Mouse (Mus musculus): ENCODE data around the gene Blcap.

Blcap gene

DNA sequence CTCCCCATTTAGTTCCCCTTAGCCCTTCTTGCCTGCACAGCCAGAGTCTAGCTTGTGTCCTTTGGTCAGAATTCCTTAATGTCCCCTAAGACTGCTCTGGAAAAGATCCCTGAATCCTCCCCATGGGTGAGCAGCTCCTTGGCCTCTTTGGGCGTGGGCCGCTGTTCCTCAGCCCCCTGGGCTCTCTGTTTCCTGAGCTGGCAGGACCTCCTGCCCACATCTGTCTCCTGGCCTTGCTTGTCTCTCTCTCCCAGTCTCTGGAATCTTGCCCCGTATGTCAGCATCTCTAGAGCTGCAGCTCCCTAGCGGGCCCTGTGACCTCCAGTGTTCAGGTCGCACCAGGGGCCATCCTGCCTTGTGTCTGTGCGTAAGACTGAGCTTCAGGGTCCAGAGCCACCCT, 51.6 kb downstream of the Blcap start:
- DNase-seq (ENCODE audit: low spot score in 2 of 2), result no peak

DNA sequence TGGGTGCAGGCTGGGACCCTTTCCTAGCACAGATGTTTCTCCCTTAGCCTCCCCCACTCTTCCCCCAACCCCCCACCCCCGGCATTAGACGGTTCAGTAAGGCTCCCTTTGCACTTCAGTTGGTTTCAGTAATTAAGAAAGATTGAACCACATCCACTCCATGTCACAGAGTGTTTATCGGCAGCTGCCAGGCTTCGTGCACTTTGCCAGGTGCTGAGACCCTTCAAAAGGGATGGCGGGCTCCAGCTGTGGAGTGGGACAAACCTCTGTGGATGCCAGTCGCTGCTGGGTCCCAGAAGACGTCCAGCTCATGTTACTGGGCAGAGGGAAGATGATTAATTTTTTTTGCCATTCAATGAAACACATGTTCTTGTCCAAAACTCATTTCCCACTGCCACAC, 52.6 kb downstream of the Blcap start:
- DNase-seq (ENCODE audit: low spot score in 2 of 2), result no peak

DNA sequence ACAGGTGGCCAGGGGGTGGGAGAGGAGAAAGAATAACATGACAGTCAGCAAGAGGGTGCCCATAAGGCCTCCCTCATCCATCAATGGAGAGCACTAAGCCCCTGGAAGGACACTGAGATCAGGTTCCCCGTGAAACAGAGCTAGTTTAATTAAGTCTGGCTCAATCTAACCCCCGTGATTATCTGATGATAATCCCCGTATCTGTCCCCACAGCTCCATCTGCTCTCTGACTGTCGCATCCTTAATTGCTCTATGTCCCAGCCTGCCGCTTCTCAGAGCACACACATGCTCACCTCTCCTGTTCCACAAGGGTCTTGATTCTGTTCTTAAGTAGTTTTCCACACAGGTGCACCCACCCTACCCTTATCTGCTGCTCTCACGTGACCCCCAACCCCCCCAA, 53.5 kb downstream of the Blcap start:
- no peak for DNase-seq (ENCODE audit: low spot score in 2 of 2)

DNA sequence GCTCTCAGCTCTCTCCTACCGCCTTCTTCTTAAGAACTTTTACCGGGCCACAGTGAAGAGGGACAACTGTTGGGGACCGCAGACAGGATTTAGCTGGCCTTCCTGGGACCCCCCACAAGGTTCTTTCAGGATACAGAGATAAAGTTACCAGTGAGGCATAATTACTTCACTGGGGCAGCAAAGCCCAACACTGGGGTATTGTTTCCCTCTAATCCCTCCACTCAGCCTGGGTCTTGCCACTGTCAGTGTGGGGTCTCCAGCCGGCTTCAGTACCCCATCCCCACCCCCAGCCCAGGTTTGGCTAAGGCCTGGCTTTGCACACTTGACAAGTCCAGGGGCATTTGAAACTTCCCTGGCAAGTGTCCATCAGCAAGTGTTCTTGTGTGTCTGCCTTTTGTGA, 56.7 kb downstream of the Blcap start:
- no peak for DNase-seq (ENCODE audit: low spot score in 2 of 2)

DNA sequence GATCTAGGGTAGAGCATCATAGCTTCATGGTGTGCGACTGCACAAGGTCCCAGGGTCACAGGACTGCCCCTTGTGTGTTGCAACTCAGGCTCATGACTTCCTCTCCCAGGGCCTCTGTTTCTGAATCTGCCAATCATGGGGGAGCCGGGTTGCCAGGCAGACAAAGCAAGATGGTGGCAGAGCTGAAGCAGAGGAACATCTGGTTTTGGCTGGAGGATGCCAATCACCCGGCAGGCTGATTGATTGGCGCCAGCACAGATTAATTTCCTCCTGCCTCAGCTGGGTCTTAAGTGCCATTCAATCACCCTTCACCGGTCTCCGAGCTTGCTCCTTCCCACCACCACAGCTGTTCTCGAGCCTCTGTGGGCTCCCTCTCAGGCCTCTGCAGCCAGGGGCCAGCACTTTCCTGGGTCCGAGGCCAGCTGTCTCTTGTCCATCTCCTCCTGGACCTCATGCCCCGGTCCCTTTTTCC, 57.3 kb downstream of the Blcap start:
- no peak for DNase-seq (ENCODE audit: low spot score in 2 of 2)

DNA sequence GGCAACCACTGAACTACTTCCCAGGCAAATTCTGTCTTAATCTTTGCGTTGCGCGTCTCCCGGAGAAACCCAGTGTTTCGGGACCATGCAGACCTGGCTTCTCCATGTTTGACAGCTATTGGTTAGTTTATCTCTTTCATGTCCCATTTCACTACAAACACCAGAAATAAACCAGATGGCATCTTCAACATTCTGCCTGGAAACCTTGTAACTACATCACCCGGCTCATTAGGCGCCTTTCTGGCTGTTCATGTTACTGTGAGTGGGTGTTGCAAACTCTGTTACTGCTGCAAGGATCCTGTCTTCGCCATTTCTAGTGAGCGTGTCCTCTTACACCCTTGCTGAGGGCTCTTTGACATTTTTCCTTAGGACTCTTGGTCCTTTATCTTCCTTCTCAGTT, 58.2 kb downstream of the Blcap start:
- DNase-seq (ENCODE audit: low spot score in 2 of 2), result no peak

DNA sequence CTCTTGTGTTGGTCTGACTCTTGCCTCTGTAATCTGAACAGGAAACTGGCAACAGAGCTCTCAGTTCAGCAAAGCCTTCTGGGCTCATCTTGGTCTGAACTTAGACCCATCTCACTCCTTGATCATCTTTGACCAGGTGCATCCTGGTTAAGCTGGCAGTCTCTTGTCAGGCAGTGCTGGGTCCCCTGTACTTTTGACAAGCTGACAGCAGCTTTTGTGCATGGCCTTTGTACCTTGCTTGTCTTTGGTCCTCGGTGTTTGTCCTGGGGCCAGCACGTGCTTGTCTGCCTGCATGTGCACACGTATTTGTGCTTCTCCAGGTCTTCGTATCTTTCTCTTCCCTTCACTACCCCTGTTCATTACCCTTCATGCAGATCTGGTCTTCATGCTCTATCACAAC, 61.0 kb downstream of the Blcap start:
- DNase-seq (ENCODE audit: low spot score in 2 of 2), result no peak

DNA sequence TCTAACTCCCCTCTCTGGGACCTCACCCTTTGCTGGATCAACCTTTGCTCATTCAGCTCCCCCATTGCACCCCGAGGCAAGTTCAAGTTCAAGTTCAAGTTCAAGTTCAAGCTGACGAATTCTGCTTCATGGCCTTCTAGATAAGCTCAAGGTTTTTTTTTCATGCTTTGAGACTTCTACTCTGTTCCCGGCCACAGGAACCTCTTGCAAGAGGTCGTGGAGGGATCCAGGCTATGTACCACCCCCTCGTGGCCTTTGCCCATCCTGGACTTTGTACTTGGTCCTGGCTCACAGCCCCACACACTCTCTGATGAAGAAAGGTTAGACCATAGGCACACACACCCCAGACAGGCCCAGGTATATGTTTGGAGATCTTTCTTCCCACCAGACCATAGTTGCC, 61.9 kb downstream of the Blcap start:
- no peak for DNase-seq (ENCODE audit: low spot score in 2 of 2)

DNA sequence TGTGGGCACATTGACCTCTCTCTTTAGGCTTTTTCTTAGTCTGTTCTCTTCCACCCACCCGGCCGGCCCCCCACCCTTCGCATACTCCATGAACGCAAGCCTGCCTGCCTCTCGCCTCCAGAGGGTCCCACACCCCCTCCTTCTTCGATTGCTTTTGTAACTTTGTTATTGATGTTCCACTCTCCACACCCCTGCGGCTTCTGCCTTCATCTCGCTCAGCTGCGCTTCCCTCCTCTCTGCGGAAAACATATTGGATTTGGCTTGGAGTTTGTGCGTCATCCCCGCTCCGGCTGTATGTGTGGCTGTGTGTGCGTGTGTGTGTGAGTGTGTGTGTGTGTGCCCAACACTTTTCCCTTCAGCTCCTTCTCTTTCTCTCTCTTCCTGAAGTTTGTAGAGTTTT, 64.3 kb downstream of the Blcap start:
- DNase-seq (ENCODE audit: low spot score in 2 of 2), result no peak
